Mouse (Mus musculus): Measurements from ENCODE around the gene Galk1.
"Not testable (repeated sequence)": the region's sequence is repeated elsewhere in the genome, so short reads cannot be mapped to it uniquely, and the experiment has no call there.

Gene Galk1

DNA sequence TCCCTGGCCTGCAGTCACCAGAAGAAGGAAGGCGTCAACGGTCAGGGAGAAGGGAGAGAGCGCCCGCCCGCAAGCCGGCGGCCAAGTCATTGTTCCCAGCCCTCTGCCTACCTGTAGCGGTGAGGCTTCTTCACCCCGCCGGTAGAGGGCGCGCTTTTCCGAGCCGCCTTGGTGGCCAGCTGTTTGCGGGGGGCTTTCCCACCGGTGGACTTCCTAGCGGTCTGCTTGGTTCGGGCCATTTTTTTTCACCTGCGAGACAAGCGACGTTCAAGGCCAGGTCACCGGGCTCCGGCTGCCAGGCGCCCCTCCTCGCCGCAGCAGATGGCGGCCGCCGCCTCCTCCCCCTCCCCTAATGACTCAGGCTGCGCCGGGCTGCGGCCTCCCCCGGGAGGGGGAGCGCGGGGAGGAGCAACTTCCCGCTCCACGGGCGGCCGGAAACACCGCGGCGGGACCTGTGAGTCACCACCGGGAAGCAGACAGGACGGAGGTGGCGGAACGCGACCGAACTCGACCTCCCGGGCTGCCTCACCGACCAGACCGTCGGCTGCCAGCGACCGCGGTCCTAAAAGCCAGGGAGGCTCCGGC lies 11.3 kb upstream of the Galk1 start:
- peak; percentile 87 for DNase-seq (ENCODE audit: low read depth, low spot score)
- H3K27me3 ChIP-seq (ENCODE audit: control insufficient read depth, insufficient read depth, low read length, poor library complexity, severe bottlenecking): no peaks in the 10 kb centered on the region
- H3K36me3 ChIP-seq (ENCODE audit: control insufficient read depth, insufficient read depth, low read length, poor library complexity, severe bottlenecking): peaks cover 16% of the 10 kb centered on the region

DNA sequence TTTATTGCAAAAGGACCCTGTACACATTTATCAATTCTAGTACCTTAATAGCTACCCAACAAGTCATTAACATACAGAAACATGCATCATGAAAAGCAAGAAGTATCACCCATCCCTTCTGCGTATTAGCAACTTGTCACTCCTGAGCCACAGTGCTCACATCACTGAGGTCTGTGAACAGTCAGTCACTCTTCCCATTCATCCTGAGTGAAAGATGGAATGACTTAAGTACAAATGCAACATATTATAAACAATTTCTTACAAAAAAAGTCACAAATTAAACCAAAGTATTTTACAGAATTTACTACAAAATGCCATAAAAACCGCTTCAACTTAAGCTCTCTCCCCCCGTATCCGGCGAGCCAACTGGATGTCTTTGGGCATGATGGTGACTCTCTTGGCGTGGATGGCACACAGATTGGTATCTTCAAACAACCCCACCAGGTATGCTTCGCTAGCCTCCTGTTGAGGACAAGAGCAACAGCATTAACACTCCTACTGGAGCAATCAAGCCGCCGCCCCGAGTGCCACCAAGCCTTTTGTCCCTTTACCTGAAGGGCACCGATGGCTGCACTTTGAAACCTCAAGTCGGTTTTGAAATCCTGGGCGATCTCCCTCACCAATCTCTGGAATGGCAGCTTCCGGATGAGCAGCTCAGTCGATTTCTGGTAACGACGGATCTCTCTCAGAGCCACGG lies 10.7 kb upstream of the Galk1 start:
- H3K27me3 ChIP-seq (ENCODE audit: control insufficient read depth, insufficient read depth, low read length, poor library complexity, severe bottlenecking); DNase-seq (ENCODE audit: low read depth, low spot score): not testable (repeated sequence)
- H3K36me3 ChIP-seq (ENCODE audit: control insufficient read depth, insufficient read depth, low read length, poor library complexity, severe bottlenecking): peaks cover 16% of the 10 kb centered on the region

- Histone ChIP-seq H3K27me3 (ENCODE audit: control insufficient read depth, insufficient read depth, low read length, poor library complexity, severe bottlenecking) (no peaks in the 10 kb centered on the region), H3K36me3 (ENCODE audit: control insufficient read depth, insufficient read depth, low read length, poor library complexity, severe bottlenecking) (peaks cover 16% of the 10 kb centered on the region)
- DNase-seq (ENCODE audit: low read depth, low spot score): no peak
These were observed 9.8 kb upstream of the Galk1 start for GRCm38 (mm10) chr11:116022256-116022780.

DNA sequence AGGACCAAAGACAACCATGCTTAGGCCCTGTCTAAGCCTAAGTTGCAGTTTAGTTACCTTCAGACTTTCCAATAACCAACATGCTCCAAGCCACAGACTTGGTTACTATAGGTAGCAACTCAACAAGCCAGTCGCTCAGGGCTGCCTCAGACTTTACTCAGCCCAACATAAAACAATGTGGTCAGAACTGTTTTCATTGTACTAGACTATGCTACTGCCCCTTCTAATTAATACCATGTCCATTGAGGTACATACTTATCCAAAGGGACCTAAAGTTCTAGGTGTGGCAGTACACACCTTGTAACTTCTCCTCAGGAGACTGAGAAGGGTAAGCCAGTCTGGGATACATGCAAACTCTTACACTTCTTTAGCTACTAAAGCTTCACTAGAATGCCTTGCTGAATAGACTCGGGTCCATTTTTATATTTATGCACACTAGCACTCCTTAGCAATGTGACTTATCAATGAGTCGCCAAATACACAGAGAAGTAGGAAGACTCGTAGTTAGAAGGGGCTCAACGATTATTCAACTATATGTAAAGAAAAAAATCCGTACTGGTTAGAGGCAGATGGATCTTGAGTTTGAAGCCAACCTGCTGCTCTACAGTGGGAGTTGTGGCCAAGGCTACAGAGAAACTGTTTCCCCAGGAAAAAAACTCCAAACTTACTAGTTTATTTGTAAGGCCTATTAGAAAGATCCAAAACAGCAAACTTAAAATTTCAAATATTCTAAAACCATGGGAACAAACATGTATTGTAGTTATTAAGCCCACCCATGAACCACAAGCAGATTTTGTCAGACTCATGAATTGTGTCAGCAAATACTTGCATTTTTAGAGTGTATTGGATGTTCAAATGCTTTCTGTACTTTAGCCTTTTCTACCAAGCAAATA lies 9.1 kb upstream of the Galk1 start:
- Histone ChIP-seq H3K27me3 (ENCODE audit: control insufficient read depth, insufficient read depth, low read length, poor library complexity, severe bottlenecking) (no peaks in the 10 kb centered on the region), H3K36me3 (ENCODE audit: control insufficient read depth, insufficient read depth, low read length, poor library complexity, severe bottlenecking) (peaks cover 16% of the 10 kb centered on the region)
- peak; percentile 52 for DNase-seq (ENCODE audit: low read depth, low spot score)

DNA sequence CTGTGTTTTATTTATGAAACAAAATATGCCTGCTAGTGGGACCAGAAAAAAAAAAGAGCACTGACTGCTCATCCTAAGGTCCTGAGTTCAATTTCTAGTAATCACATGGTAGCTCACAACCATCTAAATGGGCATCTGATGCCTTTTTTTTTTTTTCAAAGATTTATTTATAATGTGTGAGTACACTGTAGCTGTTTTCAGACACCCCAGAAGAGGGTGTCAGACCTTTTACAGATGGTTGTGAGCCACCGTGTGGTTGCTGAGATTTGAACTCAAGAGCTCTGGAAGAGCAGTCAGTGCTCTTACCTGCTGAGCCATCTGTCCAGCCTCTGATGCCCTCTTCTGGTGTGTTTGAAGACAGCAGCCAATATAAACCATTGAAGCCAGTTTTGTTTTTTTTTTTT lies 8.0 kb upstream of the Galk1 start:
- no peaks in the 10 kb centered on the region for H3K27me3 ChIP-seq (ENCODE audit: control insufficient read depth, insufficient read depth, low read length, poor library complexity, severe bottlenecking)
- peaks cover 16% of the 10 kb centered on the region for H3K36me3 ChIP-seq (ENCODE audit: control insufficient read depth, insufficient read depth, low read length, poor library complexity, severe bottlenecking)
- peak; percentile 69 for DNase-seq (ENCODE audit: low read depth, low spot score)

DNA sequence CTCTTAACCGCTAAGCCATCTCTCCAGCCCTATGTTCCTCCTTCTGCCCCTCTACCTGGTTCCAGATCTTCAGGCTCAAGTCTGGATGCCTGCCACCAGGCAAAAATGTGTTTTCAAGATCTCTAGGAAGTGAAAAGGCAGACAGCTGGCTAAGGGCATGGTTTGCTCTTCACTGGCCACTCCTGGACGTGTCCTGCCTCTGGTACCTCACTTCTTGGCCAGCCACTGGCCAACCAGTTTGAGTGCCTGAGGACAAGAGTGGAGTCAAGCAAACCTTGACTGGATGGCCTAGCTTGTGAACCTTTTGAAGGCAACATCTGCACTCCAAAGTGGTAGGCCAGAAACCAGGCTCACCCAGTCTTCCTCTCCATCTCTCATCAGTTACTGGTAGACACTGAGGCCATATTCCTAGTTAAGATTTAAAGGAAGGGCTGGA lies 7.5 kb upstream of the Galk1 start:
- H3K36me3 ChIP-seq (ENCODE audit: control insufficient read depth, insufficient read depth, low read length, poor library complexity, severe bottlenecking): peaks cover 16% of the 10 kb centered on the region
- H3K27me3 ChIP-seq (ENCODE audit: control insufficient read depth, insufficient read depth, low read length, poor library complexity, severe bottlenecking): no peaks in the 10 kb centered on the region
- peak; percentile 60 for DNase-seq (ENCODE audit: low read depth, low spot score)

DNA sequence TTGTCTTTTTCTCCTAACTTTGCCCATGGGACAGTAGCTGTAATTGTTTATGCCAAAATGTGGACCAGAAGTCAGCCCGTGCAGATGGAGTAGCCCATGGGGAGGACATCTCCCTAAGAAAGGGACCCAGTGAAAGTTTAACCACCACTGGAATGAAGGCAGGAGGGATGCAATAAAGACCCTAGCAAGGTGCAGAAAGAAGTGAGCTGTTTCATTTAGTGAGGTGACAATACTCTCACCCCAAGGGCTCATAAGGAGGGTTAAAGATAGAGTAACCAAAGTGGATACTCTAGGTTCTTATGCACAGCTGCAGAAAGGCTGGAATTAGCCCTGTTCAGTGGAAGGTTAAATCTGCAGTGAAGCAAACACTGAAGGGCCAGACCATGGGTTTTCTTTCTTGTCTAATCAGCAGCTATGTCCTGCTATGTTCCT lies 6.9 kb upstream of the Galk1 start:
- peak; percentile 47 for DNase-seq (ENCODE audit: low read depth, low spot score)
- Histone ChIP-seq H3K27me3 (ENCODE audit: control insufficient read depth, insufficient read depth, low read length, poor library complexity, severe bottlenecking) (no peaks in the 10 kb centered on the region), H3K36me3 (ENCODE audit: control insufficient read depth, insufficient read depth, low read length, poor library complexity, severe bottlenecking) (peaks cover 16% of the 10 kb centered on the region)

- not testable (repeated sequence) for H3K27me3 ChIP-seq (ENCODE audit: control insufficient read depth, insufficient read depth, low read length, poor library complexity, severe bottlenecking); DNase-seq (ENCODE audit: low read depth, low spot score)
- H3K36me3 ChIP-seq (ENCODE audit: control insufficient read depth, insufficient read depth, low read length, poor library complexity, severe bottlenecking): peaks cover 15% of the 10 kb centered on the region
These were observed 6.3 kb upstream of the Galk1 start for GRCm38 (mm10) chr11:116018867-116019266.

- DNase-seq (ENCODE audit: low read depth, low spot score): peak; percentile 75
- Histone ChIP-seq H3K36me3 (ENCODE audit: control insufficient read depth, insufficient read depth, low read length, poor library complexity, severe bottlenecking) (peaks cover 8% of the 10 kb centered on the region; the same call in 1 of the 2 replicates), H3K27me3 (ENCODE audit: control insufficient read depth, insufficient read depth, low read length, poor library complexity, severe bottlenecking) (no peaks in the 10 kb centered on the region)
These were observed 5.6 kb upstream of the Galk1 start for GRCm38 (mm10) chr11:116018106-116018505.

DNA sequence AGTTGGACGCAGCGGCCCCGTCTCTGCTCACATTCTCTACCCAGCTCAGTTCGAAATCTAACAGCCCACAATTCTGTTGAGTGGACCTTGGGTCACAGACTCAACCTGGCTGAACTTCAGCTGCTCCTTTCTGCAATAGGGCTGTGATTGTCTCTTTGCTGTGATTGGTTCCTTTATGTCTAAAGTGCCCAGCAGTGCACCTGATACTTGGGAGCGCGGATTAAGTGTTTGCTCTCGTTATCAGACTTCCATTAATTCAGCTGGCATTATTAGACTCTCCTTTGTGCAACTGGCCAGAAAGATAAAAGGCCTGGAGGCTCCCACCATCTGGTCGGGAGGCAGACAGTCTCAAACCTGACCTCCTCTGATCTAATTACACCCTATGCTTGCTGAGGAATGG lies 2.3 kb upstream of the Galk1 start:
- Histone ChIP-seq H3K36me3 (ENCODE audit: control insufficient read depth, insufficient read depth, low read length, poor library complexity, severe bottlenecking) (no peaks in the 10 kb centered on the region), H3K27me3 (ENCODE audit: control insufficient read depth, insufficient read depth, low read length, poor library complexity, severe bottlenecking) (no peaks in the 10 kb centered on the region)
- DNase-seq (ENCODE audit: low read depth, low spot score): peak; percentile 3

DNA sequence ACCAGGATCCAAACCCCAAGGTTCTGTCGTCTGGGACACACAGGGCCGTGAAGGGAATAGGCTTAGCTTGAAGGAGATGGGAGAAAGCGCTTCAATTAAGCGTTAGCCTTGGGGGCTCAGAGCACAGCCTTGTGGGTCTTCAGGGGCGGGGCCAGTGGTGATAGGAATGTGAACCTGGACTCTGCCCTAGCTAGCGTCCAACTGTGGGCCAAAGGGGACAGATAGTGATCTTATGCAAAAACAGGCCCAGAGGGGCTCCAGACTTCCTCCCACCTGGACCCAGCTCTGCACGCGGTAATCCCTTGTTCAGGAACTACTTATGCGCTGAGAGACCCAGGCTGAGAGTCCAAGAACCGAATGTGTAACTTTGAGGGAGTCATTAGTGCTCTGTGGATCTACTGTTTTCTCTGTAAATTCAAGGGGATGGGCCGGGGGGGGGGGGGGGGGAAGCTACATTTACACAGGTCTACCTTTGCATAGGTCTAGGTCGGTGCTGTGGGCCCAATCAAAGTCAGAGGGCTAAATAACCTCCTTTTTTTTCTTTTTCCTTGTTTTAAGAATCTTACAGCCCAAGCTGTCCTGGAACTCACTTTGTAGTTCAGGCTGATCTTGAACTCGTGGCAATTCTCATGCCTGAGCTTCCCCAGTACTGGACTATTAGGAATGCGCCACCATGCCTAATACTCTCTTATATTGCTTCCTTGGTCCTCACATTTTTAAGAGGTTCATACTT lies 824 bp downstream of the Galk1 start:
- peak; percentile 11 for DNase-seq (ENCODE audit: low read depth, low spot score)
- H3K27me3 ChIP-seq (ENCODE audit: control insufficient read depth, insufficient read depth, low read length, poor library complexity, severe bottlenecking): no peaks in the 10 kb centered on the region
- peaks cover 2% of the 10 kb centered on the region; the same call in 1 of the 2 replicates for H3K36me3 ChIP-seq (ENCODE audit: control insufficient read depth, insufficient read depth, low read length, poor library complexity, severe bottlenecking)

DNA sequence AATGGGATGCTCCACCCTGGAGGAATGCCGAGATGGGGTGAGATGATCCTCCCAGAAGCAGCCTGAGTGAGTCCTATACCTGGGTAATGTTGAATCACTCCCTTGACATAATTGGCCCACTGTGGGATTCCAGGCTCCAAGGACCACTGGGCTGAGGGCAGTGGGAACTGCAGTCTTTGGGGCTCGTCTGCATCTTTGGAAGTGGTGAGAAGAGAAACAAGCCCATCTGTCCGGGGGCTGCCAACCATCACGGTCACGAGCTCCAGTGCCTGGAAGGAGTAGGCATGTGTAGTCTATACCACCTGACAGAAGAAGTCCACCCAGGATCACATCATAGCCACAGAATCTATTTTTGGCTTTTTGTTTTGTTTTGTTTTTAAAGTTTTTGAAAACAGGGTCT lies 1.6 kb downstream of the Galk1 start:
- DNase-seq (ENCODE audit: low read depth, low spot score): no peak
- H3K27me3 ChIP-seq (ENCODE audit: control insufficient read depth, insufficient read depth, low read length, poor library complexity, severe bottlenecking): no peaks in the 10 kb centered on the region
- peaks cover 2% of the 10 kb centered on the region; the same call in 1 of the 2 replicates for H3K36me3 ChIP-seq (ENCODE audit: control insufficient read depth, insufficient read depth, low read length, poor library complexity, severe bottlenecking)

- DNase-seq (ENCODE audit: low read depth, low spot score): no peak
- peaks cover 2% of the 10 kb centered on the region; the same call in 1 of the 2 replicates for H3K36me3 ChIP-seq (ENCODE audit: control insufficient read depth, insufficient read depth, low read length, poor library complexity, severe bottlenecking)
- no peaks in the 10 kb centered on the region for H3K27me3 ChIP-seq (ENCODE audit: control insufficient read depth, insufficient read depth, low read length, poor library complexity, severe bottlenecking)
These were observed 2.4 kb downstream of the Galk1 start for GRCm38 (mm10) chr11:116010146-116010545.

DNA sequence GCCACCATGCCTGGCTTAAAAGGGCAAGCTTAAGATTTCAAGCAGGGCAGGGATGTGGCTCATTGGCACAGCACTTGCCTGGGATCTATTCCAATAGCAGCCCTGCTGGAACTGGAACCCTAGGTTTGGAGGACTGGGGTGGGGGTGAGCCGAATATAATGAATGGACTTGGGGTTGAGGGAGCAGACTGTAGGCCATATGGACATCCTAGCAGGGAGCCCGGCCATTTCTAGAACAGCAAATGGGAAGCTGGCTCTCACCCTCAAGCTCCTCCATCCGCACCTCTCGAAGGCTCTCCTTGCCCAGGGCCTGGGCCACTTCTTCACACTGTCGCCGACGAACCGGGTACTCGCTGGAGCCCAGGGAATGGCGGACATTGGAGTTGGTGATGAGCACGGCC lies 2.9 kb downstream of the Galk1 start:
- H3K36me3 ChIP-seq (ENCODE audit: control insufficient read depth, insufficient read depth, low read length, poor library complexity, severe bottlenecking): peaks cover 2% of the 10 kb centered on the region; the same call in 1 of the 2 replicates
- DNase-seq (ENCODE audit: low read depth, low spot score): no peak

More for the DNA sequence above, 2.9 kb downstream of the Galk1 start:
- no peaks in the 10 kb centered on the region for H3K27me3 ChIP-seq (ENCODE audit: control insufficient read depth, insufficient read depth, low read length, poor library complexity, severe bottlenecking)

Data from splenic B cell, adult 2 months (primary cell).